Mouse (Mus musculus): ENCODE data around the gene Rgl1. TPM values are rescaled to one million over a fixed set of nuclear protein-coding genes. Genes with fewer than 3 reads are reported as not detected.

The Rgl1 gene
- total RNA-seq, 2 experiments from 2014 or later = 10.8 to 10.9 TPM

GRCm38 (mm10) chr1:152468443-152468842 is 297.7 kb downstream of the Rgl1 start:
- intact Hi-C loops (cut with DNase I) = no loop called here
- DNase-seq = no peak

Other genes with a start within 250 kb of the Rgl1 start
- gene Apobec4, start 15.8 kb downstream of the Rgl1 start, total RNA-seq (2021) = not detected
- gene Arpc5, start 191 bp upstream of the Rgl1 start, total RNA-seq (2021) = 10 to 100 TPM; 11.9 to 12.5 TPM
- gene Ncf2, start 33.8 kb upstream of the Rgl1 start, total RNA-seq (2021) = 1 to 10 TPM in 1 of 2 experiments, under 1 TPM in 1; 0.54 to 2.4 TPM
- 10 to 100 TPM; 33.5 to 34.4 TPM for gene Smg7, start 136.3 kb upstream of the Rgl1 start, total RNA-seq (2021)
- gene Nmnat2, start 188.6 kb upstream of the Rgl1 start, total RNA-seq (2021) = under 1 TPM; 0.38 to 0.42 TPM